Mouse (Mus musculus) left cerebral cortex, postnatal 14 days (tissue): ENCODE data around the gene Edar. TPM values are rescaled to one million over a fixed set of nuclear protein-coding genes. Genes with fewer than 3 reads are reported as not detected.

Experiments
- total RNA-seq, 2 experiments: library from RNA; stranded (reverse); gene quantifications; 2 replicates each; pipeline ENCODE4 v1.2.3; 2021

The Edar gene
- total RNA-seq, 2 experiments from 2014 or later, result 0.44 to 0.48 TPM

Other genes starting within 250 kb of the Edar start
- gene Ranbp2, start 228.7 kb downstream of the Edar start, total RNA-seq, result 10 to 100 TPM; 78.5 to 82.9 TPM
- 1 to 10 TPM; 4.9 to 6.3 TPM for gene Ccdc138, start 177.7 kb downstream of the Edar start, total RNA-seq
- gene Gm17542, start 42.6 kb upstream of the Edar start, total RNA-seq, result not detected
- gene Sh3rf3, start 137.7 kb upstream of the Edar start, total RNA-seq, result 10 to 100 TPM; 73.2 to 87.0 TPM